Mouse (Mus musculus): Measurements from ENCODE around the gene Lingo1.

Gene Lingo1

DNA sequence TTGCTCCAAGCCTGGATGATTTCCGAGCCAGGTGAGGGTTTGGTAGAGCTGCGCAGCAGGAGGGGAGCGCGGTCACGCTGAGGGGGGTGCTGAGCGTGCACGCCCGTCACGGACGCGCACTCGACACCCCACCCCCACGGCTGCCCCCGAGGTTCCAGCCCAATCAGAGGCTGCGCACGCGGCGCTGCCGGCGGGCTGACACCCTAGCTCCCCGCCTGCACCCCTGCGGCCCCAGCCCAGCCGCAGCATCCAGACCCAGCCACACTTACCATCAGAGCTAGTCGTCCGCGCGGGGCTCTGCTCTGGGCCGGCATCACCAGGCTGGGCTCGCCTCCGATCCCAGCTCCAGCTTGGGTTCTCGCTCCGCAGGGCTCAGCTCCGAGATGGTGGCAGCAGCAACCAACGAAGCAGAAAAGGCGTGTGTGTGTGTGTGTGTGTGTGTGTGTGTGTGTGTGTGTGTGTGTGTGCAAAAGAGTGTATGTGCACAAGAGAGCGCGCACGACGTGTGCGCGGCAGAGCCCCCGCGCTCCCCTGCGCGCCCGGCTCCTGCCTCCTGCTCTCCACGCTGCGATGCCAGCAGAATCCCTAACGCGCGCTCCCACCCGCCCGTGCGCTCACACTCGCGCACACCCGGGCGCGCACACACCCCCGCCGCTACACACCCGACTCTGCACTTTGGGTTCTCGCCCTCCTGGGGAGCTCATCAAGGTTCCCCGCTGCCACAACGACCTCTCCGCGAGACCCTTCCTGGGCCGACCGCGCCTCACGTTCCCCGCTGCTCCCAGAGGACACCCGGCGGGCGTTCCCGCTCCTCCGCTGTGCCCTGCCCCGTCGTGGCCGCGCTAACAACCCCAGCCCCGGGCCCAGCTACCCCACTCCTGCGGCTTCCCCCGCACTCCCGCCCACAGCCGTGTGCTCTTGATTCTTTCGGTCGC is at the start of gene Lingo1:
Lingo1 (minus strand) TSS at position 748 of the 935 bp plus-strand sequence.
- DNase-seq, result peak; percentile 37 to 57

DNA sequence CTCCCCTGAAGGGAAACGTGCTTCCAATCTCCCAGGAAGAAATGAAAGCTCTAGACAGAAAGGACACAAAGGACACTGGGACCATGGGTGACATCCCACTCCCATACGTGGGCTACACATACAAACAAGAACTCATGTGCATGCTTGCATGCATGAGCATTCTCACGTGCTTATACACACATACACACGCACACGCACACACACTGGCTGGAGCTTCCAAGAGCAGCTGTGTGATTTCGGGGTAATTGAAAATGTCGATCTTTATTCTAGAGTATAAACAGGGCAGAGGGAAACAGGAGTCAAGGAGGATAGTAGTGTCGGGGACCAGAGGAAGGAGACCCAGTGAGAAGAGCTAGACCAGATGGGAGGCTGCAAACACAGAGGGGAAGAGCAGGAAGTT is 48.4 kb upstream of the Lingo1 start:
- peak in 1 of 2 experiments; percentile 53 for DNase-seq

DNA sequence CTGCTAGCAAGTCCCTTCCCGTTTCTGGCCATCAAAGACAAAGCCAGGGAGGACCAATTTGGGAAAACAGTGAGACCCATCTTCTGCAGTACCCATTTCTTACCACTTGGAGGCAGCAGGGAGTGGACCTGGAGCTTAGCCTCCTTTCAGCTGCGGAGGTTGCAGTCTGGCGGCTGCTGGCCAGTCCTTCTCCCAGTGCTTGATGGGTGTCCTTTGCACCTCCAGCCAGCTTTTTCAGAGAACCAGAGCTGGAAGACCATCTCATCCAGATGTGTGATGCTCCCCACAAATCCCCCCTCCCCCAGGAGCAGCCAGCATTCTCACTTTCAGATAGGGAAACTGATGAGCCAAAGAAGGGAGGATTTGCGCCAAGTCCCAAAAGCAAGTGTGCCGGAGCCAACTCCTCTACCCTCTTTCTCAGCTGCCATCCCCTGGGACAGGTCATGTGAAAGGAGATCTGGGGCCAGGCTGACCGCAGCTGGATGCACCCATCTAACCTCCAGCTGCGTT is 47.5 kb upstream of the Lingo1 start:
- DNase-seq, result peak; percentile 84 to 86

DNA sequence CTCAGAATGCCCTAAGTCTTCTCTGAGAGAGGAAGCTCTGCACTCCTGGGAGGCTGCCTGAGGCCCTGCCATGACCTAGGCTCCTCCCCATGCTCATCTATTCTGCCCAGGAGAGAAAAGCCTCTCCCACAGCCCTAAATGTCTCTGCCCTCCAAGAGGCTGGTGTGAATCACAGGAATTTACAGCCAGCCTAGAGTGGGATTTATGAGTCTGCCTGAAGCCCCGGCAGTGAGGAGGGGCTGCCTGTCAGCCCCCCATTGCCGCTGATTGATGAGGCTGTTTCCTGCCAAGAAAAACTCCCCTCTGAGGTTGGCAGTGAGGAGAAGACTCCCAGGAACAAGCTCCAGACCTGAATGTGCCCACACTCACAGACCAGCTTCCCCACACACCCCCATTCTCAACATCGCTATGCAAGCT is 46.0 kb upstream of the Lingo1 start:
- peak in 1 of 2 experiments; percentile 30 for DNase-seq

DNA sequence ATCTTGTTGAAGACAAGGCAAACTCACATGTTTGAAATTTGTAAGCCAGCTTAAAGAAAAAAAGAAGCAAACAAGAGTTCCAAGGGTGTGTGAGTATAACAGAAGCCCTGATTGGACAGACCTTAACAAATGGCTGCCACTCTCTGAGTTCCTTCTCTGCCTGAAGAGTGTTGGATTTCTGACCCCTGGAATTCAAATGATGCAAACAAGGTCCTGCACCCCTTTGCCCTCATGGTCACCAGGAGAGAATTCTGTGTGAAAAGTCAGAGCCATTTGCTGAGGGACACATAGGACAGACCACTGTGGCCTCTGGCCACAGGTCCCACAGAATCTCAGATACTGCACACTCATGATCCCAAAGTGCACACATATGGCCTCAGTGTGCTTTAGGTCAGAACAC is 45.6 kb upstream of the Lingo1 start:
- no peak for DNase-seq

DNA sequence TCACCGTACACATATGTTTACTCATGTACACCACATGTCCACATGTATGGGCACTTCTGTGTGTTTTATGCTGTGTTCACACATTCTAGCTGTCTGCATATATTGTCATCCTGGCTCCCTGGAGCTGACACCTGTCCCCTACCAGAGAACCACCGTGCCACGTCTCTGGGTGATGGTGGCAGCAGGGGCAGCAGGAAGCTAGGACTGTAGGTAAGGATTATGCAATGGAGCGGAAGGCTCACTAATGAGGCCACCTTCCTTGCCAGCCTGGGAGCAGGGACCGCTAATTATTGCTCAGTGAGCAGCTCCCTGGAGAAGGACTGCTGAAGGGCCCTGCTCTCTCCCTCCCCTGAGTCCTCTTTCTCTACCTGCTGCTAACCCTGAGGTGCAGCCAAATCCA is 44.5 kb upstream of the Lingo1 start:
- no peak for DNase-seq

DNA sequence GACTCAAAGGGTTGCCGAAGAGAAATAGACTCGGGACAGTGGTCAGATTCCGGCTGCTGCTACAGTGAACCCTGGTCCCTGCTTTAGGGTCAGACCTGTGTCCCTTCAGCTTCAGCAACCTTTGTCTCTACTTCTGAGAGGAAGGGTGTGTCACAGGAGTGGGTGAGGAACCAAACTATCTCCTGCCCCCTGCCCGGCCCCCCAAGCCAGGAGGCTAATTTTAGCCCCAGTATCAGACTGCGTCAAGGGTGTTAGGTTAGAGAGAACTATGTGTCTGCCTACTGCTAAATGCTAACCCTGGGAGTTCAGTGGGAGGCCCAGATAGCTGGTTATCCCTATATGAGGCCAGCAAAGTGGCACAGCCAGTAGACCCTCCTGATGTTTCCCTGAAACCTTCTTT is 38.9 kb upstream of the Lingo1 start:
- DNase-seq, result no peak

DNA sequence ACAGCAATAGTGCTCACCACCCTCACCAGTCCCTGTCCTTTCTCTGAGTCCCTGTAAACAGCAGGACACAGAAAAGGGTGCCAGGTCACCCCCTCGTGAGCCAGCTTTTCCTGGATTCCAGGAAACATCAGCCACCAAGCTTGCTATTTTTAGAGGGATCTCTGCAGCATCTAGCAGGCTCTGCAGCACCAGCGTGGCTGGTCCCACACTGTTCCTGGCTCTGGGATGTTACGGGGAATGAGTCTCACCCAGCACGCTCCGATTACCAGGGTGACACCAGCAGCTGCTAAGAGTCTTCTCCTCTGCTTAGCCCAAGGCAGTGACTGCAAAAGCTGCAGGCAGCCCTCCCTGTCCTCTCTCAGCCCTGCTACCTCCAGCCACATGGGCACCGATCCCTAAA is 36.6 kb upstream of the Lingo1 start:
- DNase-seq, result no peak

DNA sequence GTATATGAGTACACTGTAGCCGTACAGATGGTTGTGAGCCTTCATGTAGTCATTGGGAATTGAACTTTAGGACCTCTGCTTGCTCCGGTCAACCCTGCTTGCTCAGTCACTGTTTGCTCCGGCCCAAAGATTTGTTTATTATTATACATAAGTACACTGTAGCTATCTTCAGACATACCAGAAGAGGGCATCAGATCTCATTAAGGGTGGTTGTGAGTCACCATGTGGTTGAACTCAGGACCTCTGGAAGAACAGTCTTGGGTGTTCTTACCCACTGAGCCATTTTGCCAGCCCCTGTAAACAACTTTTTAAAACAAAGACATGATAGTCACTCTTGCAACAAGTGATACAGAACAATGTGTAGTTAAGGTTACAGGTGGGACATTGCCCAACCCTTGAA is 35.6 kb upstream of the Lingo1 start:
- no peak for DNase-seq

DNA sequence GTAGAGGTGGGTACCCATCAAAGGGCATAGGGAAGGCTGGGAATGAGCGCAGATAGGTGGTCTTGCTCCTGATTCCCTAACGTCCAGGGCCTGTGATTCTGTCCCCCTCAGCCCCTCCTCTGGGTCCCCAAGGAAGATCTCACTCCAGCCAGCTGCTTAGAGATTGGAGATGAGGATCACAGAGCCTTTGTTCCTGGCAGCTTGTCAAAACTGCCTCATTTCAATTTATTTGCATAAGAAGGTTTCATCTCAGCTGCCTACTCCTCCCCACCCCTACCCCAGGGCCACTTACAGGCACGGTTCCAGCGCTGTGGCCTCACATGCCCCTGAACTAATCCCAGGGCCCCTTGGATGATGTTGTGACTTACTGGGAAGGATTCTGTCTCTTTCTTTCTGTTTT is 33.9 kb upstream of the Lingo1 start:
- peak in 1 of 2 experiments; percentile 31 for DNase-seq

DNA sequence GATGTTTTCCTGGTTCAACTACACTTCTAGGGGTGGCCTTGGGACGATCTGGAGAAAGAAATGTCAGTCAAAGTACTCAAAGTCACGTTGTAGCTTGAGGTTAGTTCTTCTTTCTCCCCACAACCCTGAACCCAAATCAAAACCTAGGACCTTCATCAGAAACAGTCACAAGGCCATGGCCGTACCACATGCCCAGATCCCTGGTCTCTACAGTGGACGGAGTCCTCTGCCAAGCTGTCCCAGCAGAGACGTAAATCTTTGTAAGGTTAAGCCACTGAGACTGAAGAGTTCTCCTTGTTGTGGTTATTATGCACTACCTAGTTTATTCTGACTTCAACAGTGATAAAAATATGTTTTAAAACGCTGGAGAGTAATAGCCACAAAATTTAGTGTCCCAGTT is 32.6 kb upstream of the Lingo1 start:
- DNase-seq, result no peak

DNA sequence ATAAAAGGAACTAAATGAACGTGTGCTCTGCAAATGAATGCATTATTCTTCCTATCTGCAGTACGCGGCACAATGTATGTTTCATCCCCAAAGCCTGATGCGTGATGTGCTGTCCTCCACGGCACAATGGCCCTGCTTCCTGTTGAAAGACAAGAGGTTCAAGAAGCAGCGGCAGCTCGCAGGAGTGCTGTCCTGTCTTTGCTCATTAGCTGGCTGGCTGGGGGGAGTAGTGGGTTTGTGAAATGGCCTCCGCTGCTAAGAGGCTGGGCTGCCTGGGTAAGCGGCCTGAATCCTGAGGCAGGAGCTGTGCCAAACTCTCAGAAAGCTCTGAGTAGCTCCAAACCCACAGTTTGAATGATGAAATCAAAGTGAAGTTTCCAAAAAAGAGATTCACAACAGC is 31.9 kb upstream of the Lingo1 start:
- no peak for DNase-seq

DNA sequence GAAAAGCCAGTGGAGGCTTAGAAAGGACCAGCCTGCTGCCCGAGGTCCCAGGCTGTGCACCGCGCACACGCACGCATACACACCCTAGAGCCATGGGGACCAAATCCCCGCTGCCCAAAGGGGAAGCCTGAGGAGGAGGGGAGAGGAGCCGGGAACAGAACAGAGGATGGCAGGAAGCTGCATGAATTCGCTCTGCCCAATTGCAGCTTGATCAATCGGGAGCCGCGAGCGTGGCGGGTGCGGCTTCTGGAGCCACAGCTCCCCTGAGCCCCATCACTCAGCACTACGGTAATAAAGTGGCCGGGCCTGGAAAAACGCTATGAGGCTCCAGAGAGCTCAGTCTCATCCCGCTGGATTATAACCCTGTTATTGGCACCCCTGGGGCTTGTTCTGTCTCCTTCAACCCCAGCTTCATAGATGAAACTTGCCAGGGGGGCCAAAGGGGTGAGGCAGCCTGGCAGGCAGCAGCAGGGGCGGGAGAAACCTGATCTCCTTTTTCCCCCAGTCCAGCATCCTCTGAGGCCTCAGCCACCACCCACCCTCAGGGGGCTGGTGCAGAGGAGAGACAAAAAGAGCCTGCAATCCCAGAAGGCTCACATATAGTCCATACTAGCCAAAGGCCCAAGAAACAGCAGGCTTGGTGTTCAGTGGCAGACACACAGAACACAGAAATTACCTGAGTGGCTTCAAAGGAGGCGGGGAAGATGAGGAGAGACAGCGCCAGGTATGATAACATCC is 29.4 kb upstream of the Lingo1 start:
- peak in 1 of 2 experiments; percentile 24 for DNase-seq

DNA sequence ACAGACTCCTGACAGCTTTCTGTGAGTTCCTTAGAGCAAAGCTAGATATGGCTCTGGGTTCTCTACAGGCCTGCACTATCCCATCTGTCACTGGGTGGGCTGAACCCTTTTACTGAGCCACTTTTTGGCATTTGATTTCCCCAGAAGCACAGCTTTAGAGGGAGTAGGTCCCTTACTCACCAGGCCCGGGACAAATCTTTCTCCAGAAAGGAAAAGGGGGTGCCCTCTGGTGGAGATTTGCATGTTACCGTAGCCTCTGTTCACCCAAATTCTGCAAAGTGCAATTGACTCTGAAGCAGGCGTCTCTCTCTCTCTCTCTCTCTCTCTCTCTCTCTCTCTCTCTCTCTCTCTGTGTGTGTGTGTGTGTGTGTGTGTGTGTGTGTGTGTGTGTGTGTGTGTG is 28.6 kb upstream of the Lingo1 start:
- DNase-seq, result peak; percentile 50 to 61

DNA sequence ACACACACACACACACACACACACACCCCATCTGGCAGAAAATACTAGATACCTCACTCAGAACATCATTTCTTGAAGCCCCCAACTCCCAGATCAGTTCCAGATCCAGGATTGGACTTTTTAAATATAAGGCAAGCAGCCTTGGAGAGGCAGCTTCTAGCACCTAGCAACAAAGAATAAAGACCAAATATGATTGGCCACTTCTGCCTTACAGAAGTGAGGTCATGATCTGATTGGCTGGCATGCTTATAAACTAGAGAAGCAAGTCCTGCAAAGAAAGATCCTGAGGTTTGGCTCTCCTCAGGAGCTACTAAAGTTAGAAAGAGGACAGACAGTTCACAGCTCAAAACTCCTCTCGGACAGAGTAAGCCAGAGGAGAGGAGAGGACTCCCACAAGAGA is 14.6 kb upstream of the Lingo1 start:
- DNase-seq, result no peak

DNA sequence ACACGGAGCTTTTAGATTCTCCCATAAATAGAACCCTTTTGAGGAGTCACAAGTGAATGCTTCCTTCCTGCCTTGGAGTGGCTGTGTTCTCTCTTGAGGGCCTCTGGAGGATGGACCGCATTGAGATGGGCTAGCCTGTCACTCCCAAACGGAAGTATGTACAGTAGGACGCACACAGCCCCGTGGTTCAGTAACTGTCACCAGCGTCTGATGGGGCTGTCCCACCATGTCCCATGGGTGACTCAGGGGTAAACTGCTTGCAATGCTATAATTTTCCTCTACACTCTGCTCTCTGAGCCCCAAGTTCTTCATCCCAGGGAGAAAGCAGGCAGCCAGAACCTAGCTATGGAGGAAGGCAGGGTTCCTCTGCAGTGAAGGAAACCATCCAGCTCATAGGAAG is 11.7 kb upstream of the Lingo1 start:
- DNase-seq, result no peak

DNA sequence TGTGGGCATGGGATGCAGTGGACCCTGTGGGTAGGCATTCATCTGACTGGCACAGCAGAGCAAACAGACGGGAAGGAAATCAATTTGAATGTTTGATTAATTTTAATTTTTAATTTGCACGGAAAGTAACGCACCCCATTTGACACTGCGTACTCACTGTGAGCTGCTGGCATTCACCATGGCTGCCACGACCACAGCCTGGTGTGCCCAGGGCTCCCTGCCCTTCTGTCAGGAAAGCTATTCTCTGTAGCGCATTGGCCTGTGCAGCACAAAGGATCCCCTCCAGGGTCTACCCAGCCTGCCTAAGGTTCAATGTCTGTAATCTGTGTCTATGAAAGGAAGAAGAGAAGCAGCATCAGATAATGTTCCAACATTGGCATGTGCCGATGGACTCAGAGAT is 6.9 kb upstream of the Lingo1 start:
- no peak for DNase-seq

DNA sequence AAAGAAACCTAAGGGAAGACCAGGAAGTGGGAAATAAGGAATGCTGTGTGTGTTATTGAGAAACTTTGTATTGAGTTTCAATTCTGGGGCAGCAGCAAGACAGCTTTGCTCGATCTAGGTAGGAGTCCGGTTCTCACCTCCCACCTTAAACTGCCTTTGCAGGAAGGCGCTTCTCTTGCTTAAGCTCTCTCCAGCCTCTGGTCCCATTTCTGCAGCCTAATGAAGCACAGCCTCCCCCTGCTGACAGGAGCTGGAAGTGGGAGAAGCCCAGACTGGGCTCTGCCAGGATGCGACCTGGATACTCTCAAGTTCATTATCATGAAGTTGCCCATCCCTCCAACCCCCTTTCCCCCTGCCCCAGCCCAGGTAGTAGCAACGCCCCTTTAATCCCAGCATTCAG is 1.6 kb upstream of the Lingo1 start:
- DNase-seq, result peak; percentile 82 to 84

DNA sequence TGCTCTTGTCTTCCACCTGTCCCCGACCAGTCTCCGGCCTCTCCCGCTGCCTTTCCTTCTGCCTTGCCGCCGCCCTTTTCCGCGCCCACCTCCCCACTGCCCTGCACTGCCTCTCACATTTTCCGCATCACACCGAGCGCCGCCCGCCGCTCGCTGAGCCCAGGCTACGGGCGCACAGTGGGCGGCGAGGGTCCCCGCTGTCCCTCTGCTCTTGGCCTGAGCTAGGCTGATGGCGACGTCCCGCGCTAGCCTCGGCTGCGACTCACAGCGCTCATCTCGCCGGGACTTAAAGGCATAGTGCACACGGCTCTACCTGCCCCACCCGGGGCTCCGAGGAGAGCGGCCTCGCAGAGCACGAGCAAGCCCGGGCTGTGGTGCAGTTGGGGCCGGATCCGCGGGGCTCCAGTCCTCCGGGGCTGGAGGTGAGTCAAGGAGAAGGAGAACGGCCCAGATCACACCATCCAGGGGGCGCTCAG is 426 bp upstream of the Lingo1 start:
- peak; percentile 25 to 40 for DNase-seq

DNA sequence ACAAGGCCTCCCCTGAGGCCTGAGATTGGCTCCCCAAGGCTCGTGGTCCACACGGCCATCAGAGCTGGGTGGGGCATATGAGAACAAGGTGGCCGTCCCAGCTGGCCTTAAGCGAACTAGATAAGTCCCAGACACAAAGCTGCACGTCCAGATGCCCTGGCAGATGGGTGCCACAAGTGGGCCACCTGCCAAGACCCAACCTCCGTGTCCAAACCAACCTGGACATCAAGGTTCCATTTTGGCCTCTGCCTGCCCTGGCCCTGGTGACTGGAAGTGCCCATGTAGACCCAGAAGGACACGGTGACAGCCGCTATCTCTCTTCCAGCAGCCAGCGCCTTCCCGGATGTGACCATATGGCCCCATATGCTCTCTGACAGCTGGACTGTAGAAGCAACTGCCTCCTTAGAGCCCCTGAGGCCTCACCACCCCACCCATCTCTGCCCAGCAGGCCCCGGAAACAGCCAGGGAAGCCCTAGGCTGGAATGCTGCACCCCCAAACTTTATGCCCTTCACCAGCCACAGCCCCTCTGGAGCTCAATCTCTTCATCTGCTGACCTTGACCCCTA is 4.5 kb downstream of the Lingo1 start:
- DNase-seq, result no peak

DNA sequence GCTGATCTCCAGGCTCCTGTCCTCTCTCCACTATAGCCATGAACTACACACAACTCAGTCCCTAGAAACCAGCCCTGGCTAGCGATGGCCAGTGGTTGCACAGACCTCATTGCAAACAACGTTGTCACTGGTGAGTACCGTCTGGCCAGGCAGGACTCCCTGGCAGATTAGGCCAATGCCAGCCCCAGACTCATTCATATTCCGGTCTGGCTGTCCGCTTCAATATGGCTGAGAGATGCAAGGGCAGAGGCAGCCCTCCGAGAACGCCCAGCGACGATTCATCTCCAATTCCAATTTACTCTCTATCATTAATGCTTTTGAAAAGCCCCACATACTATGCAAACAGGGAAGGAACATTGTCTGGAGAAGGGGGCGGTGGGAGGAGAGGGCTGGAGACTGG is 11.7 kb downstream of the Lingo1 start:
- DNase-seq, result no peak

DNA sequence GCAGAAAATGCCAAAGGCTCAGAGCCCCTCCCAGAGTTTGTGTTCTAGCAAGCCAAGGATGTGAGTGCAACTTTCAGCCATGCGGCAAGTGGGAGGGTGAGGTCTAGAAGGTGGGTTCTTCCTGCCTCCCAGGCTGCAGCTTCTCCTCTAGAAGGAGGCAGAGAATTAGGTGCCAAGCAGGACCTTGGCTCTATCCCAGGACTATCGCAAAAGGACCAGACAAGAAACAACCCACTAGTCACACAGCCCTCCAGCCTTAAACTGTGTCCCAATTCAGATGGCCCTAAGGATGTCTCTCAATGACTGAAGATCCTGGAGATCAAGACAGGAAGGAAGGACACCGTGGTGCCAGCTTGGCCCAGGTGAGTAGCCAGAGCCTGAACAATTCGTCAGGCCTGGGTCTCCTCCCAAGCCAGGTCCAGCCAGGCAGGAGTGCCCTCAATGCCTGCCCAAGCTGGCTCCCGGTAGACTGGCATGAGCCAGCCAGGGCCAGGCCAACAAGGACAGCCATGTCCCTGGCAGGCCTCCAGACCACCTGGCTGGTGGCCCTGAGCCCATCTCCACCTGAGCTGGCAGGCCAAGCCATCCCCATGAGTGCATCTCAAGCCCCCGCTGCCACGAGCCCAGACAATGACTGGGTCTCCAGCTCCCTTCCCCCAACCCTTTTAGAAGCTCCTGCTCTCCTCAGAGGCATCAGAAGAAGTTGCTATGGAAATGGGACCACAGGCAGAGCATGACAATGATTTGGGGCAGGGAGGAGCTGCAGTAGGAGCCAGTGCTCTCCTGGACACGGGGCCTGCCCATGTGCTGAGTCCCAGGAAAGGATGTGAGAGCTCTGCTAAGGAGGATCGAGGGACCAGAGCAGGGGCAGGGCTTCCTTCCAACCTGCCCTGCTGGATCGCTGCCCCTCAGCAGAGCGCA is 19.1 kb downstream of the Lingo1 start:
- no peak for DNase-seq
